Mouse (Mus musculus) ES-CJ7 (cell line): Measurements from ENCODE around the gene Olfr273.

ENCODE experiments used
- DNase-seq: peaks from one replicate; pipeline ENCODE4 v3.0.0; 2011; ENCODE audit warnings: low read depth, low spot score

The Olfr273 gene

GRCm38 (mm10) chr4:52859136-52859535 lies at the start of gene Olfr273:
Gene Olfr273, minus strand, starts transcription at chr4:52859236.
- no peak for DNase-seq

- DNase-seq: no peak
Observed at GRCm38 (mm10) chr4:52864156-52864555, 5.1 kb upstream of the Olfr273 start.

GRCm38 (mm10) chr4:52849672-52850071 lies 9.4 kb downstream of the Olfr273 start:
- DNase-seq: no peak

- DNase-seq: no peak
Observed at GRCm38 (mm10) chr4:52849039-52849635, 9.9 kb downstream of the Olfr273 start.

GRCm38 (mm10) chr4:52845411-52845810 lies 13.6 kb downstream of the Olfr273 start:
- peak; percentile 75 for DNase-seq

GRCm38 (mm10) chr4:52821375-52821774 lies 37.7 kb downstream of the Olfr273 start:
- no peak for DNase-seq

- DNase-seq: no peak
Observed at GRCm38 (mm10) chr4:52814304-52814703, 44.7 kb downstream of the Olfr273 start, which contains the start of gene Olfr275. Gene Olfr275, plus strand, starts transcription at chr4:52814604.

GRCm38 (mm10) chr4:52811871-52812270 lies 47.2 kb downstream of the Olfr273 start:
- peak; percentile 14 for DNase-seq
